Mouse (Mus musculus): ENCODE measurements around the gene Adamts3. TPM values are rescaled to one million over a fixed set of nuclear protein-coding genes. Genes with fewer than 3 reads are reported as not detected.

The Adamts3 gene
- total and polyA plus RNA-seq, 3 experiments = 11.4 to 15.7 TPM; not detected in 1

DNA sequence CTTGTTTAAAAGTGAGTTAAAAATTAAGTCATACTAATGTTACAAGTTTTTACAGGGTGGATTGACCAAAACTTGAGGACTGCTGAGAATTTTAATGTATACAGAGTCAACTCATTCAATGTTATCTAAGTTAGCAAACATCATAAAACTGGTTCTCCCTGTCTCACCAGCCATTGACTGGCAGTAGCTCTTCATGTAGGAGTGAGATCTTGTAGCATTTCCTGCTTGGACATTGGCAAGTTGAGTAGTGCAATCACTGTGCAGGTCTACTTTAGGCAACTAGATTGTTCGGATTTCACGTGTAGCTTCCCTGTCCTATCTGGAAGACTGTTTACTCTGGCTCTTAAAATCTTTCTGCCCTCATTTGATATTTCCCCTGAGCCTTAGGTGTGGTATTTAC, 229.3 kb downstream of the Adamts3 start:
- H3K4me3 ChIP-seq (ENCODE audit: control insufficient read depth in 1 of 2, insufficient read depth in 1 of 2, low read depth in 2 of 2, low read length in 2 of 2) = no peak overlapping the region
- H3K4me1 ChIP-seq (ENCODE audit: control insufficient read depth in 1 of 2, insufficient read depth in 2 of 2, low read length in 2 of 2) = no peaks in the 10 kb centered on the region
- H3K9ac ChIP-seq (ENCODE audit: control insufficient read depth, low read depth, low read length, poor library complexity, severe bottlenecking) = no peak overlapping the region
- H3K79me2 ChIP-seq (ENCODE audit: control insufficient read depth, insufficient read depth, low read length, poor library complexity) = no peaks in the 10 kb centered on the region
- TF ChIP-seq RAD21 (IDR thresholded peaks at IDR 0.05; ENCODE audit: low read depth, low read length) (no peak), MXI1 (IDR thresholded peaks at IDR 0.05; ENCODE audit: low read depth, low read length) (no peak), KAT2A (conservative IDR thresholded peaks at IDR 0.05; ENCODE audit: low read depth, low read length) (no peak), ZMIZ1 (IDR thresholded peaks at IDR 0.05; ENCODE audit: low read depth, low read length) (no peak), POLR2AphosphoS5 (IDR thresholded peaks at IDR 0.05; ENCODE audit: borderline replicate concordance, low read depth, low read length) (no peak), CHD2 (IDR thresholded peaks at IDR 0.05; ENCODE audit: low read length) (no peak), E2F4 (IDR thresholded peaks at IDR 0.05; ENCODE audit: borderline replicate concordance, low read depth, low read length) (no peak), ZKSCAN1 (IDR thresholded peaks at IDR 0.05; ENCODE audit: low read depth, low read length) (no peak), TAL1 (IDR thresholded peaks at IDR 0.05; ENCODE audit: low read length) (no peak), MEF2A (IDR thresholded peaks at IDR 0.05; ENCODE audit: extremely low read depth, insufficient replicate concordance, low read depth, low read length, poor library complexity, severe bottlenecking) (no peak)
- H3K9me3 ChIP-seq (replicated peaks; ENCODE audit: insufficient read depth, low read length) = no peaks in the 10 kb centered on the region
- DNase-seq (ENCODE audit: low read depth, low spot score) = no peak
- H3K27me3 ChIP-seq (ENCODE audit: control insufficient read depth in 1 of 2, insufficient read depth in 2 of 2, low read length in 2 of 2) = no peaks in the 10 kb centered on the region; a peak in 1 of 4 replicates
- no peaks in the 10 kb centered on the region for H3K36me3 ChIP-seq (ENCODE audit: control insufficient read depth in 1 of 2, insufficient read depth in 2 of 2, low read length in 2 of 2)
- H3K27ac ChIP-seq (ENCODE audit: control insufficient read depth, low read depth, low read length) = no peak overlapping the region

DNA sequence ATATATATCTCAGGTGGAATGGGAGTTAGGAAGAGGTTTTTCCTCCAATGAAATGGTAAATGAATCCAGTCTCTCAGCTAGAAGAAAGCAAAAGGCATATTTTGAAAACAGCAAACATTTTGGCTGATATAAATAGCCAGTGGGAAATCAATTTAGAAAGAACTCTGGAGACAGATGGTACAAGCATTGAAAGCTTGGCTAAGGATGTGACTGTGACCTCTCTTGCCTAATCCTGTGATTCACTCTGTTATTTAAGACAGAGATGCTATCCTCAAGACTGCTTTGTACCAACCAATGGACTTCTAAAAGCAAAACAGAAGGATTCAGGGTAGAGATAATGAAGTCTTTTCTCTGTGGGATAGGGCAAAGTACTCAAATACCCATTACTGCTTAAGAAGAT, 236.2 kb downstream of the Adamts3 start:
- Histone ChIP-seq H3K27me3 (ENCODE audit: control insufficient read depth in 1 of 2, insufficient read depth in 2 of 2, low read length in 2 of 2) (no peaks in the 10 kb centered on the region), H3K27ac (ENCODE audit: control insufficient read depth, low read depth, low read length) (no peak overlapping the region), H3K4me1 (ENCODE audit: control insufficient read depth in 1 of 2, insufficient read depth in 2 of 2, low read length in 2 of 2) (no peaks in the 10 kb centered on the region), H3K36me3 (ENCODE audit: control insufficient read depth in 1 of 2, insufficient read depth in 2 of 2, low read length in 2 of 2) (no peaks in the 10 kb centered on the region), H3K79me2 (ENCODE audit: control insufficient read depth, insufficient read depth, low read length, poor library complexity) (no peaks in the 10 kb centered on the region), H3K9me3 (replicated peaks; ENCODE audit: insufficient read depth, low read length) (no peaks in the 10 kb centered on the region), H3K4me3 (ENCODE audit: control insufficient read depth in 1 of 2, insufficient read depth in 1 of 2, low read depth in 2 of 2, low read length in 2 of 2) (no peak overlapping the region), H3K9ac (ENCODE audit: control insufficient read depth, low read depth, low read length, poor library complexity, severe bottlenecking) (no peak overlapping the region)
- no peak for TF ChIP-seq ZKSCAN1 (IDR thresholded peaks at IDR 0.05; ENCODE audit: low read depth, low read length)
- no peak for TF ChIP-seq POLR2AphosphoS2 (IDR thresholded peaks at IDR 0.05; ENCODE audit: low read length)
- TF ChIP-seq JUND (IDR thresholded peaks at IDR 0.05; ENCODE audit: low read depth, low read length) = no peak
- TF ChIP-seq NRF1 (IDR thresholded peaks at IDR 0.05; ENCODE audit: insufficient read depth, low read depth, low read length, poor library complexity, severe bottlenecking) = no peak
- TF ChIP-seq KAT2A (conservative IDR thresholded peaks at IDR 0.05; ENCODE audit: low read depth, low read length) = no peak
- no peak for TF ChIP-seq SIN3A (IDR thresholded peaks at IDR 0.05; ENCODE audit: low read length)
- no peak for TF ChIP-seq POLR2AphosphoS5 (IDR thresholded peaks at IDR 0.05; ENCODE audit: borderline replicate concordance, low read depth, low read length)
- TF ChIP-seq MXI1 (IDR thresholded peaks at IDR 0.05; ENCODE audit: low read depth, low read length) = no peak
- no peak for TF ChIP-seq POLR2A (IDR thresholded peaks at IDR 0.05; ENCODE audit: control insufficient read depth in 1 of 2, insufficient read depth in 1 of 2, low read depth in 1 of 2, low read length in 2 of 2, poor library complexity in 1 of 2)
- no peak for TF ChIP-seq EP300 (IDR thresholded peaks at IDR 0.05; ENCODE audit: low read depth in 1 of 2, low read length in 2 of 2)
- TF ChIP-seq USF2 (IDR thresholded peaks at IDR 0.05; ENCODE audit: borderline replicate concordance in 1 of 2, insufficient read depth in 1 of 2, low read depth in 1 of 2, low read length in 2 of 2) = no peak
- TF ChIP-seq MEF2A (IDR thresholded peaks at IDR 0.05; ENCODE audit: extremely low read depth, insufficient replicate concordance, low read depth, low read length, poor library complexity, severe bottlenecking) = no peak
- TF ChIP-seq MYC (IDR thresholded peaks at IDR 0.05; ENCODE audit: low read depth, low read length) = no peak
- TF ChIP-seq TCF12 (IDR thresholded peaks at IDR 0.05; ENCODE audit: low read depth, low read length) = no peak
- no peak for TF ChIP-seq USF1 (IDR thresholded peaks at IDR 0.05; ENCODE audit: low read depth, low read length)
- TF ChIP-seq TAL1 (IDR thresholded peaks at IDR 0.05; ENCODE audit: low read length) = no peak
- no peak for TF ChIP-seq MAZ (IDR thresholded peaks at IDR 0.05; ENCODE audit: low read depth, low read length)
- no peak for TF ChIP-seq SMC3 (IDR thresholded peaks at IDR 0.05; ENCODE audit: low read depth, low read length)
- no peak for TF ChIP-seq MAFK (IDR thresholded peaks at IDR 0.05; ENCODE audit: borderline replicate concordance, low read depth, low read length)
- no peak for DNase-seq (ENCODE audit: low read depth, low spot score)

Data from MEL (cell line).